Mouse (Mus musculus) spleen, adult 2 months (tissue): ENCODE measurements around the gene Trim8.

ENCODE experiments used
- CTCF ChIP-seq: fragments of 200-500 bp; IDR thresholded peaks from 2 replicates; pipeline ENCODE4 v1.5.1; 2011; ENCODE audit warnings: mild to moderate bottlenecking, inconsistent platforms; ENCODE audit not compliant: insufficient read depth, insufficient read length, insufficient replicate concordance; ENCODE audit errors: extremely low read depth
- POLR2A ChIP-seq: fragments of 200-500 bp; IDR thresholded peaks from 2 replicates; pipeline ENCODE4 v1.6.1; 2011; ENCODE audit warnings: low read depth, low read length, inconsistent platforms

DNA sequence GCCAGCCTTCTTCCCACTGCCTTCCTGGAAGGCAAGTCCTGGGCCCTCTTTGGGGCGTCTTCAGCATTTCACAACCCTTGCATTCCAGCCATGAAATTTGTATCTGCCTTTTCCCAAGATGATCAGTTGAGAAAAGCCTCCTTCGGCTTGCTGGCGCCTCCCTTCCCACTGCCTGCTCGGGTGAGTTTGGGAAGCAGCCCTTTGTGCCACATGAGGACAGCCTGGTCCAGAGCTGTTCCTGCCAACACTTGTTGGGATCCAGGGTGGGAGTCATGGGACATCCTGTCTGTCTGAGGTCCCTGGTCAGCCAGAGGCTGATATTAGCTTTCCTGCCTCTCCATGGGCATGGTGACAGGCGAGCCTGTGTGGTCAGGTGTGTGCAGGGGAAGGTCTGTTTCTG is 43.7 kb upstream of the Trim8 start:
- no peak for TF ChIP-seq CTCF
- TF ChIP-seq POLR2A: no peak
